8 mouse cellular contexts compared by ENCODE assay signal in genomic region chr19:57275166-57275953, GRCm38 (mm10). TPM values are rescaled to one million over a fixed set of nuclear protein-coding genes. Genes with fewer than 3 reads are reported as not detected.
A peak's percentile ranks its signal among the peaks of the same experiment; 100 is the strongest.
DNase-seq lines count a peak whose midpoint lies in the region; ATAC-seq and TF ChIP-seq lines count a peak whose summit lies in the region.

No protein-coding gene starts in this region.

- H3K27me3 ChIP-seq in liver, adult 2 months (ENCODE audit: control insufficient read depth, insufficient read depth, low read length), result no peaks in the 10 kb centered on the region
- no peaks in the 10 kb centered on the region for H3K27me3 ChIP-seq in forebrain, postnatal 0 days (ENCODE audit: insufficient read depth, low read length)
- no peaks in the 10 kb centered on the region for H3K27me3 ChIP-seq in midbrain, postnatal 0 days (ENCODE audit: insufficient read depth, low read length)

- peak overlapping the region; percentile 41 for H3K4me2 ChIP-seq in forebrain, postnatal 0 days (ENCODE audit: low read depth)
- peak overlapping the region; percentile 41 for H3K4me2 ChIP-seq in midbrain, postnatal 0 days (ENCODE audit: low read depth, low read length, poor library complexity, severe bottlenecking)

- ATAC-seq in forebrain, postnatal 0 days, result no peak
- no peak for ATAC-seq in midbrain, postnatal 0 days (ENCODE audit: low FRiP score)

- peak; percentile 95 for DNase-seq in liver, adult 2 months (ENCODE audit: extremely low read depth, low read depth, low spot score)
- no peak for DNase-seq in liver
- DNase-seq in forebrain, postnatal 0 days, result no peak
- peak; percentile 38 for DNase-seq in kidney, postnatal 10 days
- DNase-seq in midbrain, postnatal 0 days (ENCODE audit: low spot score), result no peak
- DNase-seq in ovary, postnatal 14 days (ENCODE audit: low spot score), result no peak
- DNase-seq in cerebellum, adult 9-10 months, result no peak
- DNase-seq in spleen, postnatal 14 days (ENCODE audit: low spot score in 2 of 2), result no peak

- H3K9ac ChIP-seq in liver, adult 2 months (ENCODE audit: low read depth, low read length), result peak overlapping the region; percentile 73
- H3K9ac ChIP-seq in forebrain, postnatal 0 days, result 0 out of 2 replicates have a peak overlapping the region, but pooled peaks have one; percentile 14
- H3K9ac ChIP-seq in midbrain, postnatal 0 days (replicated peaks; ENCODE audit: low read length, poor library complexity, severe bottlenecking), result no peak overlapping the region

- WGBS in liver, adult 2 months, result 12% methylated on average over 15 of the region's 15 CpGs
- WGBS in forebrain, postnatal 0 days, result 44% methylated on average over 15 of the region's 15 CpGs
- WGBS in midbrain, postnatal 0 days, result 55% methylated on average over 15 of the region's 15 CpGs

- no peak for TF ChIP-seq CTCF in liver, adult 2 months (IDR thresholded peaks at IDR 0.05; ENCODE audit: low read depth, low read length)
- no peak for TF ChIP-seq CTCF in forebrain, postnatal 0 days (IDR thresholded peaks at IDR 0.05; ENCODE audit: low read depth)
- TF ChIP-seq CTCF in midbrain, postnatal 0 days (IDR thresholded peaks at IDR 0.05), result no peak

- peak overlapping the region; percentile 95 for H3K27ac ChIP-seq in liver, adult 2 months (replicated peaks; ENCODE audit: insufficient read depth, low read depth, low read length)
- H3K27ac ChIP-seq in forebrain, postnatal 0 days (ENCODE audit: low read depth, low read length), result no peak overlapping the region
- H3K27ac ChIP-seq in midbrain, postnatal 0 days (ENCODE audit: low read depth, low read length), result no peak overlapping the region

- peak overlapping the region; percentile 42 for H3K4me3 ChIP-seq in liver, adult 2 months (ENCODE audit: insufficient read depth, low read depth, low read length)
- peak overlapping the region; percentile 7 for H3K4me3 ChIP-seq in forebrain, postnatal 0 days (ENCODE audit: low read depth, low read length)
- no peak overlapping the region for H3K4me3 ChIP-seq in midbrain, postnatal 0 days (ENCODE audit: low read depth, low read length)

- no peaks in the 10 kb centered on the region for H3K9me3 ChIP-seq in forebrain, postnatal 0 days (ENCODE audit: low read length)
- H3K9me3 ChIP-seq in midbrain, postnatal 0 days (ENCODE audit: low read length), result no peaks in the 10 kb centered on the region

- H3K36me3 ChIP-seq in liver, adult 2 months (ENCODE audit: control insufficient read depth, insufficient read depth, low read length), result no peaks in the 10 kb centered on the region
- H3K36me3 ChIP-seq in forebrain, postnatal 0 days (ENCODE audit: insufficient read depth), result no peaks in the 10 kb centered on the region
- no peaks in the 10 kb centered on the region for H3K36me3 ChIP-seq in midbrain, postnatal 0 days (ENCODE audit: insufficient read depth, low read length)

- H3K79me2 ChIP-seq in liver, adult 2 months (ENCODE audit: control insufficient read depth, insufficient read depth, low read length), result no peaks in the 10 kb centered on the region

- no peak for TF ChIP-seq POLR2A in liver, adult 2 months (IDR thresholded peaks at IDR 0.05; ENCODE audit: extremely low read depth, insufficient read depth, low read length)

- H3K4me1 ChIP-seq in liver, adult 2 months (ENCODE audit: control insufficient read depth, insufficient read depth, low read length), result peaks cover 15% of the 10 kb centered on the region
- peaks cover 10% of the 10 kb centered on the region for H3K4me1 ChIP-seq in forebrain, postnatal 0 days (ENCODE audit: insufficient read depth)
- H3K4me1 ChIP-seq in midbrain, postnatal 0 days (ENCODE audit: insufficient read depth, low read length), result peaks cover 10% of the 10 kb centered on the region

RNA-seq across cellular contexts. Expression of gene Ablim1, which starts 39.4 kb away (rescaled TPM):
- 23.7 and 35.2 TPM in 2 replicates for total RNA-seq in liver, adult 2 months (2014; rRNA removed)
- 16.4 and 16.6 TPM in 2 replicates for polyA plus RNA-seq in liver, adult 2 months (2012; rRNA removed)
- total RNA-seq in forebrain, postnatal 0 days (2014; rRNA removed), result 76.9 and 78.5 TPM in 2 replicates
- 46.2 and 47.8 TPM in 2 replicates for polyA plus RNA-seq in forebrain, postnatal 0 days (2015; fragmentation: Nextera tagmentation; extraction: Ambion mirVana)
- total RNA-seq in midbrain, postnatal 0 days (2014; rRNA removed), result 81.2 and 104 TPM in 2 replicates
- polyA plus RNA-seq in midbrain, postnatal 0 days (2015; fragmentation: Nextera tagmentation; extraction: Ambion mirVana), result 50.7 and 53.2 TPM in 2 replicates

Comparison
In these comparisons a context has a peak if more than half of its experiments do, and no peak if none do; other contexts are left out.
1. DNase-seq: peak in liver, adult 2 months (single experiment) and kidney, postnatal 10 days (single experiment); none in liver (single experiment), forebrain, postnatal 0 days (single experiment), midbrain, postnatal 0 days (single experiment), ovary, postnatal 14 days (single experiment), cerebellum, adult 9-10 months (single experiment) and spleen, postnatal 14 days (0 of 2).